ENCODE assay signal across 16 mouse cellular contexts in genomic region chr16:74637638-74638037, GRCm38 (mm10).
"Had no signal": no experiment of that assay in that cellular context is flagged by ENCODE, and none has a peak within 500 bp of the region (broad histone marks: within the 10 kb centered on the region; RNA-seq: fewer than 3 reads in every experiment).

No protein-coding gene starts in this region.

- H3K4me2 ChIP-seq: neural tube, embryonic 12.5 days; neural tube, embryonic 13.5 days; neural tube, embryonic 15.5 days; stomach, embryonic 15.5 days had no signal

- DNase-seq: right cerebral cortex, adult 18-20 months; right cerebral cortex, postnatal 14 days; right cerebral cortex, postnatal 25 days; right cerebral cortex, postnatal 4 days; spleen, adult 18-20 months; thymus, adult 18-20 months; thymus, adult 2 months; thymus, postnatal 14 days; thymus, postnatal 25 days; thymus, postnatal 36 days; thymus, postnatal 4 days had no signal

- H3K36me3 ChIP-seq: neural tube, embryonic 12.5 days; neural tube, embryonic 13.5 days; neural tube, embryonic 15.5 days; stomach, embryonic 15.5 days had no signal

- H3K9me3 ChIP-seq: neural tube, embryonic 12.5 days; neural tube, embryonic 13.5 days; neural tube, embryonic 15.5 days; stomach, embryonic 15.5 days had no signal

- H3K27ac ChIP-seq: neural tube, embryonic 12.5 days; neural tube, embryonic 13.5 days; neural tube, embryonic 15.5 days; stomach, embryonic 15.5 days; stomach, postnatal 0 days had no signal

- H3K4me3 ChIP-seq: neural tube, embryonic 12.5 days; neural tube, embryonic 13.5 days; neural tube, embryonic 15.5 days; stomach, embryonic 15.5 days had no signal

- H3K4me1 ChIP-seq: neural tube, embryonic 12.5 days; neural tube, embryonic 15.5 days; stomach, embryonic 15.5 days had no signal

- H3K9ac ChIP-seq: neural tube, embryonic 12.5 days; neural tube, embryonic 13.5 days; neural tube, embryonic 15.5 days; stomach, embryonic 15.5 days had no signal

- H3K27me3 ChIP-seq: neural tube, embryonic 12.5 days; neural tube, embryonic 13.5 days; neural tube, embryonic 15.5 days; stomach, embryonic 15.5 days had no signal
